Mouse (Mus musculus): ENCODE results near the gene Egfl8.

Egfl8 gene

DNA sequence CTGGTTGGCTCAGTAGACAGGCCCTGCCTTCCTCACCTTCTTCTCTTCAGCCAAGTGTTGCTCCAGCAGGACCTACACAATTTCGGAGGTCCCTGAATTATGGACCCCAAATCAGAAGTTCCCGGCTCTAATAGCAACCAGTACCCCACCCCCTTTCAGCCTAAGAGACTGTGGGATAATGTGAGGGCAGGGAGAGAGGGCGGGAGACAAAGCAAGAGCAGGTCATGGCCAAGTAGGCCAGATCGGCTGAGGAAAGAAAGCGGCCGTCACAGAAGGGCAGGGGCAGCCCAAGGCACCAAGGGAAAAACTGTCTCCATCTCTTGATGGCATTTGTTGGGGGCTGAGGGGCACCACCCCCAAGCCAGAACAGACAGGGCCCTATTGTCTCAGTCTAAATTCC, at the start of gene Egfl8:
Egfl8 (minus strand) TSS at position 101 of the 400 bp plus-strand sequence.
- no peak for DNase-seq

DNA sequence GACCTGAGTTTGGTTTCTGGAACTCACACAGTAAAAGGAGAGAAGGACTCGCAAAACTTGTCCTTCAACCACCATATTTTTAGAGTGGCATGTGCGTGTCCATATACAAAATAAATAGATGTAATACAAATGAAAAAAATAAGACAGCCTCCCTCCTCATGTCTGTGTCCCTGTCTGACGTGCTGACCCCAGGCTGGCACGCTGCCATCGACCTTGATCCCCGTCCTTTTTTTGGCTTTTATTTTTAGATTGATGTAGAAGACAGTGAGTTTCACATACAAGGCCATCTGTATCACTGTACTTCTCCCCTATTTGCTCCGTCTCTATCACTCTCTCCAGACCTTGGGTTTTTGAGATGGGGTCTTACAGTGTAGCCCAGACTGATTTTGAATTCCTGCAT, 48.7 kb upstream of the Egfl8 start:
- no peak for DNase-seq

DNA sequence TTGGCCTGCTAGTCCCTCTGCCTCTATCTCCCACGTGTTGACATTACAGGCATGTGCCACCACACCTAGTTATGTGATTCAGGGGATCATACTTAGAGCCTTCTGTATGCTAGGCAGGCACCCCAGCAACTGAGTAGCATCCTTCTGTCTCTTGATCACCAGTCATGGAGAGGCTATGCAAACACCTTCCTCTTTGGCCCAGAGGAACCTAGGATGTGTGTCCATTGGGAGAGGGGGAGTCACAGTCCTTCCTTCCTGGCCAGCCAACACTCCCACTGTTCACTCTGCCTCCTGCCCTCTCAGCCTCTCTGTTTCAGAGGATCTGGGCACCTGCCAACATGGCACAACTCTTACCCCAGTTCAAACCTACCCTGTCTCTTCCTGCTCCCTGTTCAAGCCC, 47.8 kb upstream of the Egfl8 start:
- DNase-seq: no peak

DNA sequence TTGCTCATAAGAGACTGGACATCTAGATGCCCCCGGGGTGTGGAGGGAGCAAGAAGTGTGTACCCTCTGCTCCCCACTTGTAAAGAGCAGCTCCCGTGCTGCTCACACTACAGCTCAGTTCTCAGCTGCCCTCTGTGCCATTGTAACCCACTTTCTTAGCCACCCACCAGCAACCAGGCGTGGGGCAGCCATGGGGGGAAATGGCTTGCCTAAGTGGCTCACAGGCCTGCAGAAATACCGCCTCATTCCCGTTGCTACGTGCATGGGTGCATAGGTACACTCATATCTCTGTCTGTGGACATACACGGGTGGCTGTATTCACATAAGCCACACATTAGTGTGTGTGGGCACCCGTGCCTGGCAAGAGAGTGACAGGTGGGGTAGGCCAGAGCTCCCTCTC, 47.2 kb upstream of the Egfl8 start:
- DNase-seq: no peak

DNA sequence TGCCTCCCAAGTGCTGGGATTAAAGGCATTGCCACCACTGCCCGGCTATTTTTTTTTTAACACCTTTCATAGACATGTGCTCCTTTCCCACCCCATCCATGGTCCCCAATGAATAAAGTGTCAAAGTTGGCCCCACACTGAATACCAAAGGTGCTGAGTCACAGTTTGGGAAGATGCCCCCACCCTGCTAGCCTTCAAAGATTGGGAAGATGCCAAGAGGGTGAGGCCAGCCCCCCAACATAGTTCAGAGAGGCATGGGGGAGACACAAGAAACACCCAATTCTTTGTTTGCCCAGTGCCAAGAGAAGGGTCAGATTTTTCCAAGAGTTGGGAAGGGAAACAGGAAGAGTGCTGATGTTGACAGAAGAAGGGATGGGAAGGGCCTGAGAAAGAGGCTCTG, 46.7 kb upstream of the Egfl8 start:
- DNase-seq: no peak

DNA sequence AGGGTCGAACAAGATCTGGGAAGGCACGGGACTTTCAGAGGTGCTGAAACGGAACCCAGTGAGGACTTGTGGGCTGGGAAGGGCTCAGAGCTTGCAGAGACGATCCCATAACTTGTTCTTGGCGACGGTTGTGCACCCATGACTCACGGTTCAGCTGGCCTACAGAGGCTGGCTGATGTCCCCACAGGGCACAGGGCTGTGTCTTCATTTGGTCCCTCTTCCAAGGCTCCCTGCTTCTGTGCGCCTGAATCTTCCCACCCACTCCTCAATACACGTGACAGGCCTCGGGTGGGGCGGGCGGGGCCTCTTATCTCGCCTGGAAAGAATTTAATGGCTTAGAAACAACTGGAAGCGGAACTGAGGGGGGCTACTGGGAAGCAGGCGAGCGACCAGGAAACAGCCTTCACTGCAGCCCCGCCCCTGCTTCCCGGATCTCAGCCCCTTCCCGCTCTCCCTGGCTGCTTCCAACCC, 45.4 kb upstream of the Egfl8 start:
- DNase-seq: no peak

DNA sequence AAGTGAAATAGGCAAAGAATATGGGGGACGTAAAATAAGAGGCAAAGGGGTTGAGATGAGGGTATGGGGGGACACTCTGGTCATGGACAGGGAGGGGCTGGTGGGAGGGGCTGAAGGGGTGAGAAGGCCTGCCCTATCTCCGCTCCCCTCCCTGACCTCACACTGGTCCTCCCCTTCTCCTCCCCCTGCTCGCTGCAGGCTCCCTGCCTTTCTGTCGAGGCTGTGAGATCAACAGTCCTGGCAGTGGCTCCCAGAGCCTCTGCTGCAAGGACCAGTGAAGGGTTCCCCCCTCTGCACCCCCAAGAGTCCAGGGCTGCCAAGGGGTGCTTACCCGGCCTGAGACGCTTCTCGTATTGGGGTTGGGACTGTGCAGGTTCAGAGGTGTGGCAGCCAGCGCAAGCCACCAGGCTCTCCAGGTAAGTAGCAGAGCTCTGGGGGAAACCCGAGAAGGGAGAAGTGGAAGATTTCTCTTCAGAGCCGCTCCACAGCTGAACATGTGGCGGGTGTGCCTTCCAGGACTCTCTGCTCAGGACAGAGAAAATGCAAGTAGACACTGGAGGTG, 44.6 kb upstream of the Egfl8 start:
- DNase-seq: no peak

DNA sequence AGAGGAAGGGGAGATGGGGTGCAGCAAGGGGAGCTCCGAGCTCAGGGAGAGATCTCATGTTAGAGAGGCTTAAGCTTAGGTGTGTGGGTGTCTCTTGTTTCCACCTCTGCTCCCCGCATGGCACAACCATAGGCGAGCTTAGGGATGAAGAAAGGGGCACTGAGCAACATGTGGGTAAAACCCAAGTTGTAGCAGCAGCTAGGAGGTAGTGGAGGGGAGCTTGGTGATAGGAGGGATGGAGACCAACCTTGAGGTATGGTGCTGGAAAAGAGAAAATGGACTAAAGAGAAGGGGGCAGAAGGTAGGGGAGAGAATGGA, 44.1 kb upstream of the Egfl8 start:
- DNase-seq: no peak

DNA sequence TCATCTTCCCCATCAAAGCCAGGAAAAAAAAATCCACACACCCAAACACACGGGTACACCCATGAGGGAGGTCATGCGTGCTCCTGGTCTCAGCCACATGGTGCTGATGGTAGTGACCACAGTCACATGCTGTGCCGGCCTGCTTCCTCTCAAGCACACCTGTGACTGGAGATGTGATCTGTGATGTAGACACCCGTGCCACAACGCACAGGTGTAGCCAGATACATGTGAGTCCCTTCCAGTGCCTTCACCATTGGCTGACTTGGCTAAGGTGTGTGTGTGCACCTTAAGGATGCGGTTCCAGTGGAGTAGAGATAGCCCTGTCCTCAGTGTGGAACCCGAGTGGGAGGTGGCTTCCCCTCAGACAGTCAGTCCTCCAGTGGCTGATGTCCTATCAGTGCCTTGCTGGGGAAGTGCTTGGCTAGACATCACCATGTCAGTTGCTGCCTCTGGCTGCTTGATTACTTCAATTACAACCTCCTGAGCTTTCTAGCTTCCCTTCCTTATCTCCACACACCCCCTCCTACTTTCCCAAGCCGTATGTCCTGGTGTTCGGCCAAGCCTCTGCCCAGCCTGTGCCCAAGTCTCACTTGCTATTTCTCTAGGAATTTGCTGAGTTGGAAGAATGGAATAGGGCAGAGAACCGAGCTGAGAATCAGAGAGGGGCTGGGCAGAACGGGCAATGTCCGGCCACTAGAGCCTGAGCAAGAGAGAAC, 43.6 kb upstream of the Egfl8 start:
- DNase-seq: no peak

DNA sequence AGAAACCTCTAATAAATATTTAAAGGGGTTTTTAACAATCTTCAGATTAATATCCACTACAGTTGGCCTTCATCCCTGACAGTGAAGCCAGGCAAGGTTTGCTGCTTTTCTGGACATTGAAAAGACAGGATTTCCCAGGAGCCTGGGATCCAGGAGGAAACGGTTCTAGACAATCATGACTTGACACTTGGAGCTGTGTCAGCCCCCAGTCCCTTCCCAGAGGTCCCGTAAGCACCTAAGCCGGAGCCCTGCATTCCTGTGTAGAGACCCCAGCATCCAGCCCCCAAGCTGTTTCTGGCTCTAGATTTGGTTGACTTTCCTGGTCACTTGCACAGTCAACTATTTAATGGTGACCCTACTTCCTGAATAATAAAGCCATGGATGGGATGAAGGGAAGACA, 42.8 kb upstream of the Egfl8 start:
- no peak for DNase-seq

DNA sequence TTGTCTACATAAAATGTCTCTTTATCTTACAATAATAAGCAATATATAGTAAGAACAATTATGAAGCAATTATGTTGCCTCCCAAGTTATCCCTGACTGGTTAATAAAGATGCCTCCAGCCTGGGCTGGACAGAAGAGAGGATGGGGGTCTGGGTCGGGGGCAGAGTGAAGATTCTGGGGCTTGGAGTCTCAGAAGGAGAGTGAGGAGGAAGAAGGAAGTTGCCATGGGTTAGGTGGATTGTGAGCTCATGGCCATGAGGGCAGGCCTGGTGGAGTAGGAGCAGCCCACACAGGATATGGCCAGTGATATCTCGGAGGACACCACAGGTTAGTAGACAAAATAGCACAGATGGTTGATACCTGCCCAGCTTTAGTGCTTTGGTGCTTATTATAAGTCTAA, 42.4 kb upstream of the Egfl8 start:
- DNase-seq: no peak

DNA sequence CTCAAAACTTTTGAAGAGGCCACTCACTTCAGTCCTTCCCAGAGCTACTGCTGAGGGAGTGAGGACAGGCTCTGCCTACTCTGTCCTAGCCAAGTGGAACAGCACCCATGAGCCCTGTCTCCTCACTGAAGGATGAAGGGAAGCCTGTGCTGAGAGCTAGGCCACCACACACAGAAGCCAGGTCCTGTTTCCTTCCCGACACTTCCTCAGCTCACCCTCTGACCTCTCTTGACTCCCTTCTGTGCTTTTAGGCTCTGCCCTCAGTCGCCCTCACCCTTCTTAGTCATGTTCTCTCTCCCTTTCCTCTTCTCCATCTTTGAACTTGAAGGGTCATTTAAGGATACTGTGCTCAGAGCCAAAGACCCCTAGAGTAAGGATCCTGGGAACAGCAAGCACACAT, 41.5 kb upstream of the Egfl8 start:
- DNase-seq: no peak

DNA sequence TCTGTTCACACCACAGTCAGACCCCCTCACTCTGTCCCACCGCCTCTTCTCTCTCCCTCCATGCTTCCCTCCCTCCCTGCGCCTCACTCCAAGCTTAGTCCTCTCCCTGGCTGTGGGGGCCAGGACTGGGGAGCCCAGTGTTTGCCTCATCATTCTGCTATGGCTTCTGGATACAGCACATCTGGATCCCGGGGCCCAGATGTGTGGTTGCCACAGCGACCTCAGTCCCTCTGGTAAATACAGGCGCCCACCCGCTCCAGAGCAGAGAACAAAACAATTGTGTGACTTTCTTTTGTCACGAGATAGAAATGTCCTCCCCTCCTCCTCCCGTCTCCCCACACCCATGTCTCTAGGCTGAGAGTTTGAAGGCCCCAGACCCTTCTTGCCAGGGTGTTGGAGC, 40.9 kb upstream of the Egfl8 start:
- no peak for DNase-seq

DNA sequence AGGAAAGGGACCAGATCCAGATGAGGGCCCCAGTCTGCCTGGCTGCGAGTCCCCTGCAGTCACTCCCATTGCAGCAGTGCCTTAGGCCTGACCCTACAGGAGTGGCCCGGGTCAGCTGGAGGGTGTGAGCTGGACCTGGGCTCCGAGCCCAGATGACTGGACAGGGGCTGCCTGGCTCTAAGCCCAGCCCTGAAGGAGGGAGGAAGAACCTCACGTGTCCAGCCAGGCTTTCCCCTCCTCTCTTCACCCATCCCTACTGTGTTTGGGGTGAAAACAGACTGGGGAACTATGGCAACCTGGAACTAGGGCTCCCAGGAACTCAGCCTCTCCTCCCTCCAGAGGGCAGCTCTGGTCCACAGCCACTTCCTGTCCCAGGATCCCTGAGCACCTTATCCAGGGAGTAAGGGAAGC, 39.8 kb upstream of the Egfl8 start:
- no peak for DNase-seq

DNA sequence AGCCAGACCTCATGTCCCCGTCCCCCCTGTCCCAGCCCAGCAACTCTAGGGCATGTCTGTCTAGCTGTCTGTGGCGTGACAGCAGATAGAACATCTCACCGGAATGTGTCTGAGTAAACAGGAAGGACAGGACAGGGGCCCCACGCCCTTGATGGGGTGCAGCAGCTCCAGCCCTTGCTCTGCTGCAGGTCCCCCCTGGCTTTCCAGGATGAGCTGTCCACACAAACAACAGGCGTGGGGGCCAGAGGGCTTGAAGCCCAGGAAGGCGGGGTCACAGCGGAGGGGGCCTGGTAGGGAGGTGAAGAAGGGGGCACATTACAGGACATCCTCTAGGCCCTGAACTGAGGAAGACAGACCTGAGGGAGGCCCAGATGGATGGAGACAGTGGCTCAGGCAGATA, 39.4 kb upstream of the Egfl8 start:
- DNase-seq: no peak

DNA sequence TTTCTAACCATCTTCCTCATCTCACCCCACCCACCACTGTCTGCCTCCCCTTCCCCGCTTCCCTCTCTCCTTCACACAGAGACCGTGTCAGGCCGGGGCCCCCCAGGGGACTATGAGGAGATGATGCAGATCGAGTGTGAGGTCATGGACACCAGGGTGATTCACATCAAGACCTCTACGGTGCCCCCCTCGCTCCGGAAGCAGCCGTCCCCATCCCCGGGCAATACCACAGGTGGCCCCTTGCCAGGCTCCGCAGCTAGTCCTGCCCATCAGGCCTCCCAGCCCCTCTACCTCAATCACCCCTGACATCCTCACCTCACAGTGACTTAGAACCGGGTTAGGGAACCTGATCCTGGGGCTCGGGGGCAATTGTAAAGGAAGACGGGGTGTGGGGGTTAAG, 38.6 kb upstream of the Egfl8 start:
- no peak for DNase-seq

DNA sequence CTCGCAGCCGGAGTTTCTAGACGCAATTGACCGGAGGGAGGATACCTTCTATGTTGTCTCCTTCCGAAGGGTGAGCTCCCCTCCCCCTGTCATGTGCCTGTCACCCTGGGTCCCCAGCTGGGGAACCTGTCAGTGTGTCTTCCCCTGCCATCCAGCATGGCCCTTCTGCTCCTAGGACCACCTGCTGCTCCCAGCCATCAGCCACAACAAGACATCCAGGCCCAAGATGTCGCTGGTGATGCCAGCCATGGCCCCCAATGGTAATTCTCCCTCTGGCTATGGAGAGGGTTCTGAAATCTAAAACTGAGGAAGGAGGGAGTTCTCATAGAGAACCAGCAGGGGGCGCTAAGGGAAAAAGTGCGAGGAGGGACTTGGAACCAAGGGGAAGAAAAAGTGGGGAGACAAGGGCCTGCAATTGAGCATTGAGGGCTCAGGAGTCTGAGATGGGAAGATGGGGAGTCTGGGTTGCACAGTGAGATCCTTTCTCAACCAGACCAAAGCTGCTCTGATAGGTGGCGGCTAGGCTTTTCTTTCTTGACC, 38.0 kb upstream of the Egfl8 start:
- DNase-seq: no peak

DNA sequence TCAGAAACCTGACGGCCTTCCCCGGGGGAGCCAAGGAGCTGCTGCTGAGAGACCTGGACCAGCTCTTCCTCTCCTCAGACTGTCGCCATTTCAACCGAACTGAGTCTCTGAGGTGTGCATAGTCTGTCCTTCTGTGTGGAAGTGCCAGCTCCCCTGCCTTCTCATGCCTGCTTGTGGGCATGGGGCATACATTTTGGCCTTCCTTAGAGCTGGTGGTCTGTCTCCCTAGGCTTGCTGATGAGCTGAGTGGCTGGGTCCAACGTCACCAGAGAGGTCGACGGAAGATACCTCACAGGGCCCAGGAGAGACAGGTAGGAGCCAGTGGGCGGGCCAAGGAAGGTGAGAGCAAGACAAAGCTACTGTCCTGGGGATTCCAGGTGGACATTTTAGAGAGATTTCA, 37.2 kb upstream of the Egfl8 start:
- no peak for DNase-seq

DNA sequence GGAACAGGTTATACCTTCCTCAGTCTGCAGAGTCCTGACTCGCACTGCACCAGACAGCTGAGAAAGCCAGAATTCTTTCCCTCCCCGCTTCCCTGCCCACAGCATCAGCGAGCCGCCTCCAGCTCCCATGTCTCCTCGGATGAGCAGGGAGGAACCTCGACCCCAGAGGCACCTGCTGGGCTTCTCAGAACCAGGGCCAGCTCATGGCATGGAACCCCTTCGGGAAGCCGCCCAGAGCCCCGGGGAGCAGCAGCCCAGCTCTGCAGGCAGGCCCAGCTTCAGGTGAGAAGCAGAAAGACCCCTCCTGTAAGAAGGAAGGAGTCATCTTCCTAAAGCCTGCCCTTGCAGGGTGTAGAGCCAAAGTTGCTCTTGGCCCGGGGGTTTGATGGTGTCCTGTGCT, 36.8 kb upstream of the Egfl8 start:
- DNase-seq: no peak

DNA sequence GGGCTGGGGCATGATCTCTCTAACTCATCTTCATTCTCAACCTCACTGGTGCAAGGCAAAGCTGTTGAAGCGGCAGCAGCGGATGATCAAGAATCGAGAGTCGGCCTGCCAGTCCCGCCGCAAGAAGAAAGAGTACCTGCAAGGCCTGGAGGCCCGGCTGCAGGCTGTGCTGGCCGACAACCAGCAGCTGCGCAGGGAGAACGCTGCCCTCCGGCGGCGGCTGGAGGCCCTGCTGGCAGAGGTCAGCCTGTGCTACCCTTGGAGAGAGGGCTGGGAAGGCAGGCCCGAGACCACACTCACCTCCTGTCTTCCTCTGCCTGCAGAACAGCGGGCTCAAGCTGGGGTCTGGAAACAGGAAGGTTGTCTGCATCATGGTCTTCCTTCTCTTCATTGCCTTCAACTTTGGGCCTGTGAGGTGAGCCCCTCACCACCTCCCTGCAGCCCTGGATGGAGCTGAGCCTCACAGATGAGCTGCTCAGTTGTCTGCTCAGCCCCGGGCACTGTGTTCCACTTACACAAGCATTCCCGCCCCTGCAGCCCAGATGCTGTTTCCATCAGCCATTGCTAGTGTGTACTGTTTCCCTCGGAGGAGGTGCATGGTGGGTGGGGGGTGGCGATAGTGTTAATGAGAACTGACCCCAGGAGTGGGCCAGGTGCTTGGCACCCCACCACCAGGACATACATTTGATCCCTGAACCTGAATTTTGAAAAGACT, 35.9 kb upstream of the Egfl8 start:
- DNase-seq: no peak

DNA sequence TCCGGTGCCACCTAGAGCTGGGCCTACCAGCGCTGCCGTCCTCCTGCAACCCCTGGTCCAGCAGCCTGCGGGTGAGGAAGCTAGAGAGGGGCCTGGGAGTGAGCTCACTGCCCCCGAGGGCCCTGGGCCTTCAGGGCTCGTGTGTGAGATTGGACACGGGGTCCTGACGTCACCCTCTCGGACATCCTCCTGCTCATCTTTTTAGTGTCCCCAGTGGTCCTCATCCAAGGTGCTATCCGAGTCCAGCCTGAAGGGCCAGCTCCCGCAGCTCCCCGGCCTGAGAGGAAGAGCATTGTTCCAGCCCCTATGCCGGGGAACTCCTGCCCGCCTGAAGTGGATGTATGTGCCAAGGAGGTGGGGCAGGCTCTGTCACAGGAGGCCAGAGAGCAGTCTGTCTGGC, 35.0 kb upstream of the Egfl8 start:
- DNase-seq: no peak

DNA sequence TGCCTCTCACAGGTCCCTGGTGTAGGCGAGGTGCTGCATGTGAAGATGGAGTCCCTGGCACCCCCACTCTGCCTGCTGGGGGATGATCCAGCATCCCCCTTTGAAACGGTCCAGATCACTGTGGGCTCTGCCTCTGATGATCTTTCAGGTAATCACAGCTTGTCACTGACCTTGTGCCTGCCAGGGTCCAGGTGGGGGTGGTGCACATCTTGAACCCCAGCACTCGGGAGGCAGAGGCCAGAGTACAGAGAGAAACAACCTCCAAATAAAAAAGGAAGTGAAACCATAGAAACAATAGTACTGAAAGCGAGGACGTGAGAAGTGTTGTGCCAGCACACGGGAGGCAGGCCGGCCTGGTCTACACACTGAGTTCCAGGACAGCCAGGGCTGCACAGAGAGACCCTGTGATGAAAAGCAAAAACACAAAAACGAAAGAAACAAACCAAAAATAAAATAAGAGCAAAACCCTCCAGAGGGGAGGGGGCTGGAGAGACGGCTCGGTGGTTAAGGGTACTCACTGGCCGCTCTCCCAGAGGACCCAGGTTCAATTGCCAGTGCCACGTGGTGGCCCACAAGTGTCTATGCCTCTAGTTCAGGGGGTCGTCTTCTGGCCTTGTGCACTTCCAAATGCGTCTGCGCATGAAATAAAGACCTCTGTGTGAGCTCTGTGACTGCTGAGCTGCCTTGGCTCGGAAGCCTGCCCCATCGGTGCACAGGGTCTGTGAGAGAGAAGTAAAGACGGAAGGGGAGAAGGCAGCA, 33.5 kb upstream of the Egfl8 start:
- DNase-seq: no peak

DNA sequence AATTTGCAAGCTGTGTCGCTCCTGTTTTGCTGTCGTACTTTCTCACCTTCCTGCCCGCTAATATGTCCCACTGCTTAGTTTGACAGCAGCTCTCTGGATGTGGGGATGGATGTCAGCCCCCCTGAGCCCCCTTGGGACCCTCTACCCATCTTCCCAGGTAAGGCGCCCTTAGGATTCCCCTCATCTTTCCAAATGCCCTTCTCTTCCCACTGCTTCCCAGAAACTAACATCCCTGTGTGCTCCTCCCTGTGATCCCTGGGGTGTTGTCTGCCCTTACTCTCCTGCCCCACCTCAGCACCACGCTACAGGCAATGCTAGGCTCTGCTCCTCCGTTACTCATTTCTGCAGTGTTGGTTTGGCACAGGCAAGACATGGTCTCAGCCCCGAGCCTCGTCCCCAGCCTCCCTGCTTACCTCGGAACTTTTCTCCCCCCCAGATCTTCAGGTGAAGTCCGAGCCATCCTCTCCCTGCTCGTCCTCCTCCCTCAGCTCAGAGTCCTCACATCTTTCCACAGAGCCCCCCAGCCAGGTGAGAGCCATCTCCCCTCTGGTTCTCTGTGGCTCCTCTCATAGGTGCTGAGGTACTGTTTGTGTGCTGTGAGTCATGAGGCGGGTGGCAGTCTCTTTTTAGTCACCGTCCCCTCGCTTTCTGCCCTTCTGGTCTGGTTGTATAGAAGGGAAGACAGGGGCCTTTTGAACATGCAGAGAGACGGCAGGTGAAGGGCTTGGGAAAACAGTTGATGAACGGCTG, 32.5 kb upstream of the Egfl8 start:
- no peak for DNase-seq

Data from thymus, adult 18-20 months (tissue).